Mouse (Mus musculus): ENCODE measurements around the gene Ccl22. TPM values are rescaled to one million over a fixed set of nuclear protein-coding genes. Genes with fewer than 3 reads are reported as not detected.

The Ccl22 gene
- polyA plus RNA-seq, 1 experiment, result not detected

GRCm38 (mm10) chr8:94789256-94789955 lies 44.0 kb downstream of the Ccl22 start:
- TF ChIP-seq MYOD1 (IDR thresholded peaks at IDR 0.05; ENCODE audit: control insufficient read depth in 1 of 3, insufficient read length in 2 of 3, low read depth in 2 of 3) (no peak), USF1 (IDR thresholded peaks at IDR 0.05; ENCODE audit: low read depth) (no peak), E2F4 (IDR thresholded peaks at IDR 0.05; ENCODE audit: insufficient read depth) (no peak), TCF12 (IDR thresholded peaks at IDR 0.05; ENCODE audit: insufficient read depth, poor library complexity, severe bottlenecking) (no peak), MAX (IDR thresholded peaks at IDR 0.05; ENCODE audit: low read depth) (no peak), POLR2AphosphoS2 (IDR thresholded peaks at IDR 0.05; ENCODE audit: insufficient read length, low read depth) (no peak), SRF (IDR thresholded peaks at IDR 0.05; ENCODE audit: control insufficient read depth, insufficient read length, low read depth) (no peak), REST (IDR thresholded peaks at IDR 0.05; ENCODE audit: insufficient read depth, insufficient read length) (no peak), CEBPB (IDR thresholded peaks at IDR 0.05; ENCODE audit: insufficient read depth, poor library complexity, severe bottlenecking) (no peak), POLR2A (IDR thresholded peaks at IDR 0.05; ENCODE audit: insufficient read length, low read depth) (no peak), MYOG (IDR thresholded peaks at IDR 0.05; ENCODE audit: control insufficient read depth in 1 of 3, insufficient read depth in 1 of 3, insufficient read length in 2 of 3, low read depth in 2 of 3) (no peak), TCF3 (IDR thresholded peaks at IDR 0.05; ENCODE audit: insufficient read length, low read depth) (no peak)
- Histone ChIP-seq H3K36me3 (ENCODE audit: control insufficient read depth, insufficient read depth) (no peaks in the 10 kb centered on the region), H3K27me3 (ENCODE audit: control insufficient read depth, insufficient read depth, insufficient read length) (no peaks in the 10 kb centered on the region), H3K4me2 (ENCODE audit: low read depth) (peak overlapping the region; percentile 28), H3K79me2 (ENCODE audit: control insufficient read depth, insufficient read depth) (no peaks in the 10 kb centered on the region), H3K4me3 (no peak overlapping the region), H3ac (ENCODE audit: control insufficient read depth, insufficient read length) (no peak overlapping the region)

GRCm38 (mm10) chr8:94794368-94794767 lies 49.0 kb downstream of the Ccl22 start:
- Histone ChIP-seq H3K27me3 (ENCODE audit: control insufficient read depth, insufficient read depth, insufficient read length) (no peaks in the 10 kb centered on the region), H3K79me2 (ENCODE audit: control insufficient read depth, insufficient read depth) (no peaks in the 10 kb centered on the region), H3K36me3 (ENCODE audit: control insufficient read depth, insufficient read depth) (no peaks in the 10 kb centered on the region), H3K4me2 (ENCODE audit: low read depth) (no peak overlapping the region), H3K4me3 (no peak overlapping the region), H3ac (ENCODE audit: control insufficient read depth, insufficient read length) (no peak overlapping the region)
- TF ChIP-seq MYOD1 (IDR thresholded peaks at IDR 0.05; ENCODE audit: control insufficient read depth in 1 of 3, insufficient read length in 2 of 3, low read depth in 2 of 3), result no peak
- TF ChIP-seq MYOG (IDR thresholded peaks at IDR 0.05; ENCODE audit: control insufficient read depth in 1 of 3, insufficient read depth in 1 of 3, insufficient read length in 2 of 3, low read depth in 2 of 3), result no peak
- TF ChIP-seq POLR2AphosphoS2 (IDR thresholded peaks at IDR 0.05; ENCODE audit: insufficient read length, low read depth), result no peak
- no peak for TF ChIP-seq CEBPB (IDR thresholded peaks at IDR 0.05; ENCODE audit: insufficient read depth, poor library complexity, severe bottlenecking)
- no peak for TF ChIP-seq REST (IDR thresholded peaks at IDR 0.05; ENCODE audit: insufficient read depth, insufficient read length)
- TF ChIP-seq TCF12 (IDR thresholded peaks at IDR 0.05; ENCODE audit: insufficient read depth, poor library complexity, severe bottlenecking), result no peak

GRCm38 (mm10) chr8:94794782-94795181 lies 49.4 kb downstream of the Ccl22 start:
- no peaks in the 10 kb centered on the region for H3K79me2 ChIP-seq (ENCODE audit: control insufficient read depth, insufficient read depth)
- H3K4me2 ChIP-seq (ENCODE audit: low read depth), result no peak overlapping the region
- no peak overlapping the region for H3ac ChIP-seq (ENCODE audit: control insufficient read depth, insufficient read length)
- TF ChIP-seq CEBPB (IDR thresholded peaks at IDR 0.05; ENCODE audit: insufficient read depth, poor library complexity, severe bottlenecking), result no peak
- no peak for TF ChIP-seq E2F4 (IDR thresholded peaks at IDR 0.05; ENCODE audit: insufficient read depth)
- TF ChIP-seq REST (IDR thresholded peaks at IDR 0.05; ENCODE audit: insufficient read depth, insufficient read length), result no peak
- TF ChIP-seq SRF (IDR thresholded peaks at IDR 0.05; ENCODE audit: control insufficient read depth, insufficient read length, low read depth), result no peak
- TF ChIP-seq MYOD1 (IDR thresholded peaks at IDR 0.05; ENCODE audit: control insufficient read depth in 1 of 3, insufficient read length in 2 of 3, low read depth in 2 of 3), result no peak
- no peaks in the 10 kb centered on the region for H3K36me3 ChIP-seq (ENCODE audit: control insufficient read depth, insufficient read depth)
- H3K27me3 ChIP-seq (ENCODE audit: control insufficient read depth, insufficient read depth, insufficient read length), result no peaks in the 10 kb centered on the region
- H3K4me3 ChIP-seq, result no peak overlapping the region

GRCm38 (mm10) chr8:94800278-94800968 lies 55.0 kb downstream of the Ccl22 start:
- H3K27me3 ChIP-seq (ENCODE audit: control insufficient read depth, insufficient read depth, insufficient read length), result no peaks in the 10 kb centered on the region
- H3K36me3 ChIP-seq (ENCODE audit: control insufficient read depth, insufficient read depth), result no peaks in the 10 kb centered on the region
- H3K79me2 ChIP-seq (ENCODE audit: control insufficient read depth, insufficient read depth), result no peaks in the 10 kb centered on the region
- no peak overlapping the region for H3K4me2 ChIP-seq (ENCODE audit: low read depth)
- TF ChIP-seq MAX (IDR thresholded peaks at IDR 0.05; ENCODE audit: low read depth) (no peak), E2F4 (IDR thresholded peaks at IDR 0.05; ENCODE audit: insufficient read depth) (no peak), MYOD1 (IDR thresholded peaks at IDR 0.05; ENCODE audit: control insufficient read depth in 1 of 3, insufficient read length in 2 of 3, low read depth in 2 of 3) (peak in 1 of 3 experiments; percentile 20), USF1 (IDR thresholded peaks at IDR 0.05; ENCODE audit: low read depth) (no peak), TCF3 (IDR thresholded peaks at IDR 0.05; ENCODE audit: insufficient read length, low read depth) (no peak), TCF12 (IDR thresholded peaks at IDR 0.05; ENCODE audit: insufficient read depth, poor library complexity, severe bottlenecking) (no peak), POLR2A (IDR thresholded peaks at IDR 0.05; ENCODE audit: insufficient read length, low read depth) (no peak), POLR2AphosphoS2 (IDR thresholded peaks at IDR 0.05; ENCODE audit: insufficient read length, low read depth) (no peak), SRF (IDR thresholded peaks at IDR 0.05; ENCODE audit: control insufficient read depth, insufficient read length, low read depth) (no peak), REST (IDR thresholded peaks at IDR 0.05; ENCODE audit: insufficient read depth, insufficient read length) (peak; percentile 59), MYOG (IDR thresholded peaks at IDR 0.05; ENCODE audit: control insufficient read depth in 1 of 3, insufficient read depth in 1 of 3, insufficient read length in 2 of 3, low read depth in 2 of 3) (peak in 1 of 3 experiments; percentile 36), CEBPB (IDR thresholded peaks at IDR 0.05; ENCODE audit: insufficient read depth, poor library complexity, severe bottlenecking) (no peak)
- no peak overlapping the region for H3ac ChIP-seq (ENCODE audit: control insufficient read depth, insufficient read length)
- H3K4me3 ChIP-seq, result no peak overlapping the region

Other genes starting within 250 kb of the Ccl22 start
- 20.4 TPM for gene Cpne2, start 212.6 kb upstream of the Ccl22 start, polyA plus RNA-seq (2012; fragmentation: generic; extraction: Trizol)
- 7.4 TPM for gene Rspry1, start 143.7 kb upstream of the Ccl22 start, polyA plus RNA-seq (2012; fragmentation: generic; extraction: Trizol)
- gene Fam192a, start 143.6 kb upstream of the Ccl22 start, polyA plus RNA-seq (2012; fragmentation: generic; extraction: Trizol), result 24.2 TPM
- gene Arl2bp, start 79.0 kb upstream of the Ccl22 start, polyA plus RNA-seq (2012; fragmentation: generic; extraction: Trizol), result 67.4 TPM
- gene Pllp, start 49.3 kb upstream of the Ccl22 start, polyA plus RNA-seq (2012; fragmentation: generic; extraction: Trizol), result 0.02 TPM
- 8.3 TPM for gene Cx3cl1, start 26.4 kb downstream of the Ccl22 start, polyA plus RNA-seq (2012; fragmentation: generic; extraction: Trizol)
- 0.48 TPM for gene Ccl17, start 64.9 kb downstream of the Ccl22 start, polyA plus RNA-seq (2012; fragmentation: generic; extraction: Trizol)
- 126 TPM for gene Coq9, start 92.7 kb downstream of the Ccl22 start, polyA plus RNA-seq (2012; fragmentation: generic; extraction: Trizol)
- 74.9 TPM for gene Ciapin1, start 92.8 kb downstream of the Ccl22 start, polyA plus RNA-seq (2012; fragmentation: generic; extraction: Trizol)
- gene Polr2c, start 111.9 kb downstream of the Ccl22 start, polyA plus RNA-seq (2012; fragmentation: generic; extraction: Trizol), result 102 TPM
- 4.4 TPM for gene Dok4, start 130.7 kb downstream of the Ccl22 start, polyA plus RNA-seq (2012; fragmentation: generic; extraction: Trizol)
- 16.3 TPM for gene Ccdc102a, start 172.5 kb downstream of the Ccl22 start, polyA plus RNA-seq (2012; fragmentation: generic; extraction: Trizol)
- not detected for gene Adgrg5, start 178.1 kb downstream of the Ccl22 start, polyA plus RNA-seq (2012; fragmentation: generic; extraction: Trizol)
- 12.4 TPM for gene Adgrg1, start 229.2 kb downstream of the Ccl22 start, polyA plus RNA-seq (2012; fragmentation: generic; extraction: Trizol)